Mouse (Mus musculus) forebrain, embryonic 10.5 days (tissue): ENCODE results near the gene Eif5. TPM values are rescaled to one million over a fixed set of nuclear protein-coding genes. Genes with fewer than 3 reads are reported as not detected.

Experiments used
- DNase-seq: peaks from one replicate; pipeline ENCODE4 v3.0.0-alpha.2; 2017; ENCODE audit warnings: low spot score; ENCODE audit errors: extremely low spot score
- H3K27ac ChIP-seq: fragments of 300-500 bp; sonication (generic); 2 replicates; pipeline ENCODE4 v1.5.1; 2016; ENCODE audit warnings: mild to moderate bottlenecking
- H3K27me3 ChIP-seq: fragments of 300-500 bp; sonication (generic); 2 replicates; pipeline ENCODE4 v1.6.1; 2016; ENCODE audit warnings: mild to moderate bottlenecking; ENCODE audit not compliant: poor library complexity, severe bottlenecking
- H3K36me3 ChIP-seq: fragments of 300-500 bp; sonication (generic); replicated peaks from 2 replicates; pipeline ENCODE4 v1.6.1; 2016; ENCODE audit warnings: mild to moderate bottlenecking, moderate library complexity
- H3K4me1 ChIP-seq: fragments of 300-500 bp; sonication (generic); 2 replicates; pipeline ENCODE4 v1.6.1; 2016
- H3K4me3 ChIP-seq: fragments of 300-500 bp; sonication (generic); 2 replicates; pipeline ENCODE4 v1.5.1; 2016; ENCODE audit warnings: mild to moderate bottlenecking, moderate library complexity
- H3K9me3 ChIP-seq: fragments of 300-500 bp; sonication (generic); 2 replicates; pipeline ENCODE4 v1.6.1; 2016; ENCODE audit warnings: mild to moderate bottlenecking, moderate library complexity
- WGBS: fragments of 180-500 bp; shearing (Covaris S2); methylation state at CpG from one replicate; pipeline ENCODE4 v1.1.7; 2016; 5-methylcytosine and 5-hydroxymethylcytosine counted together
- polyA plus RNA-seq: library from polyadenylated mRNA; unstranded; fragments of >200 nt; fragmentation: Nextera tagmentation; extraction: Ambion mirVana; gene quantifications from 2 replicates; pipeline ENCODE4 v1.2.1, GENCODE M21; 2016

Gene Eif5
- polyA plus RNA-seq, 1 experiment from 2014 or later: 740 TPM

GRCm38 (mm10) chr12:111513673-111514072 lies 24.1 kb upstream of the Eif5 start:
- 77% methylated on average over 5 of the region's 5 CpGs for WGBS
- Histone ChIP-seq H3K4me1 (no peaks in the 10 kb centered on the region), H3K27me3 (no peaks in the 10 kb centered on the region), H3K36me3 (no peaks in the 10 kb centered on the region), H3K27ac (no peak overlapping the region), H3K4me3 (no peak overlapping the region), H3K9me3 (no peaks in the 10 kb centered on the region)
- DNase-seq: no peak

- Histone ChIP-seq H3K4me1 (no peaks in the 10 kb centered on the region), H3K27ac (no peak overlapping the region), H3K4me3 (no peak overlapping the region), H3K9me3 (no peaks in the 10 kb centered on the region), H3K27me3 (no peaks in the 10 kb centered on the region), H3K36me3 (no peaks in the 10 kb centered on the region)
- WGBS: 83% methylated on average over 7 of the region's 7 CpGs
- DNase-seq: no peak
Observed at GRCm38 (mm10) chr12:111514231-111514792, 23.5 kb upstream of the Eif5 start.

GRCm38 (mm10) chr12:111514874-111515649 lies 22.8 kb upstream of the Eif5 start:
- Histone ChIP-seq H3K27me3 (no peaks in the 10 kb centered on the region), H3K27ac (no peak overlapping the region), H3K9me3 (no peaks in the 10 kb centered on the region), H3K36me3 (no peaks in the 10 kb centered on the region), H3K4me3 (no peak overlapping the region), H3K4me1 (no peaks in the 10 kb centered on the region)
- no peak for DNase-seq
- 85% methylated on average over 7 of the region's 7 CpGs for WGBS

- H3K4me1 ChIP-seq: no peaks in the 10 kb centered on the region
- H3K36me3 ChIP-seq: no peaks in the 10 kb centered on the region
- WGBS: 91% methylated on average over 5 of the region's 5 CpGs
- no peak overlapping the region for H3K4me3 ChIP-seq
- DNase-seq: no peak
- H3K27me3 ChIP-seq: no peaks in the 10 kb centered on the region
- no peak overlapping the region for H3K27ac ChIP-seq
- H3K9me3 ChIP-seq: no peaks in the 10 kb centered on the region
Observed at GRCm38 (mm10) chr12:111515920-111516319, 21.9 kb upstream of the Eif5 start.

GRCm38 (mm10) chr12:111516826-111517225 lies 21.0 kb upstream of the Eif5 start:
- Histone ChIP-seq H3K9me3 (peaks cover 2% of the 10 kb centered on the region), H3K4me3 (no peak overlapping the region), H3K27ac (no peak overlapping the region), H3K4me1 (no peaks in the 10 kb centered on the region), H3K36me3 (no peaks in the 10 kb centered on the region), H3K27me3 (no peaks in the 10 kb centered on the region)
- DNase-seq: no peak
- WGBS: 92% methylated on average over 6 of the region's 6 CpGs

GRCm38 (mm10) chr12:111517901-111518300 lies 19.9 kb upstream of the Eif5 start:
- no peak for DNase-seq
- Histone ChIP-seq H3K9me3 (peaks cover 13% of the 10 kb centered on the region), H3K4me1 (no peaks in the 10 kb centered on the region), H3K27ac (no peak overlapping the region), H3K4me3 (no peak overlapping the region), H3K36me3 (no peaks in the 10 kb centered on the region), H3K27me3 (no peaks in the 10 kb centered on the region)
- WGBS: 78% methylated on average over 4 of the region's 4 CpGs

GRCm38 (mm10) chr12:111518391-111518790 lies 19.4 kb upstream of the Eif5 start:
- Histone ChIP-seq H3K36me3 (no peaks in the 10 kb centered on the region), H3K4me3 (no peak overlapping the region), H3K9me3 (peaks cover 14% of the 10 kb centered on the region), H3K4me1 (no peaks in the 10 kb centered on the region), H3K27me3 (no peaks in the 10 kb centered on the region), H3K27ac (no peak overlapping the region)
- 92% methylated on average over 9 of the region's 9 CpGs for WGBS
- no peak for DNase-seq

GRCm38 (mm10) chr12:111519821-111520220 lies 18.0 kb upstream of the Eif5 start:
- no peaks in the 10 kb centered on the region for H3K4me1 ChIP-seq
- H3K4me3 ChIP-seq: no peak overlapping the region
- no peak for DNase-seq
- WGBS: 77% methylated on average over 5 of the region's 5 CpGs
- peaks cover 14% of the 10 kb centered on the region for H3K9me3 ChIP-seq
- H3K27ac ChIP-seq: no peak overlapping the region
- H3K36me3 ChIP-seq: no peaks in the 10 kb centered on the region
- H3K27me3 ChIP-seq: no peaks in the 10 kb centered on the region

GRCm38 (mm10) chr12:111520994-111521393 lies 16.8 kb upstream of the Eif5 start:
- H3K27ac ChIP-seq: no peak overlapping the region
- WGBS: 90% methylated on average over 2 of the region's 2 CpGs
- peaks cover 14% of the 10 kb centered on the region for H3K9me3 ChIP-seq
- H3K4me3 ChIP-seq: no peak overlapping the region
- DNase-seq: no peak
- no peaks in the 10 kb centered on the region for H3K36me3 ChIP-seq
- H3K27me3 ChIP-seq: no peaks in the 10 kb centered on the region
- no peaks in the 10 kb centered on the region for H3K4me1 ChIP-seq

GRCm38 (mm10) chr12:111524469-111524868 lies 13.3 kb upstream of the Eif5 start:
- Histone ChIP-seq H3K36me3 (no peaks in the 10 kb centered on the region), H3K4me3 (no peak overlapping the region), H3K4me1 (no peaks in the 10 kb centered on the region), H3K27ac (no peak overlapping the region), H3K9me3 (peaks cover 14% of the 10 kb centered on the region), H3K27me3 (no peaks in the 10 kb centered on the region)
- no peak for DNase-seq
- 81% methylated on average over 1 of the region's 1 CpGs for WGBS

GRCm38 (mm10) chr12:111524883-111525282 lies 12.9 kb upstream of the Eif5 start:
- Histone ChIP-seq H3K27me3 (no peaks in the 10 kb centered on the region), H3K4me1 (no peaks in the 10 kb centered on the region)

GRCm38 (mm10) chr12:111527643-111528281 lies 10.1 kb upstream of the Eif5 start:
- Histone ChIP-seq H3K27me3 (no peaks in the 10 kb centered on the region), H3K27ac (no peak overlapping the region), H3K36me3 (no peaks in the 10 kb centered on the region), H3K4me1 (no peaks in the 10 kb centered on the region), H3K9me3 (peaks cover 3% of the 10 kb centered on the region; the same call in 1 of the 2 replicates), H3K4me3 (no peak overlapping the region)
- 74% methylated on average over 8 of the region's 8 CpGs for WGBS
- DNase-seq: no peak

More at GRCm38 (mm10) chr12:111524883-111525282, 12.9 kb upstream of the Eif5 start:
- no peaks in the 10 kb centered on the region for H3K36me3 ChIP-seq
- DNase-seq: no peak
- H3K4me3 ChIP-seq: no peak overlapping the region
- WGBS: 85% methylated on average over 3 of the region's 3 CpGs
- H3K27ac ChIP-seq: no peak overlapping the region
- H3K9me3 ChIP-seq: peaks cover 14% of the 10 kb centered on the region

GRCm38 (mm10) chr12:111529192-111529591 lies 8.6 kb upstream of the Eif5 start:
- no peak overlapping the region for H3K27ac ChIP-seq
- no peaks in the 10 kb centered on the region for H3K27me3 ChIP-seq
- no peaks in the 10 kb centered on the region for H3K36me3 ChIP-seq
- no peaks in the 10 kb centered on the region for H3K9me3 ChIP-seq
- WGBS: 24% methylated on average over 8 of the region's 8 CpGs
- DNase-seq: no peak
- no peaks in the 10 kb centered on the region for H3K4me1 ChIP-seq
- no peak overlapping the region for H3K4me3 ChIP-seq
